Mouse (Mus musculus) liver, postnatal 0 days (tissue): ENCODE results near the gene Paqr7.

Experiments used
- CTCF ChIP-seq: sonication (generic); IDR thresholded peaks from 2 replicates; pipeline ENCODE4 v1.5.1; 2016; ENCODE audit warnings: antibody characterized with exemption, low read depth
- EP300 ChIP-seq: IDR thresholded peaks from 2 replicates; pipeline ENCODE4 v1.6.1; 2016; ENCODE audit warnings: antibody characterized with exemption, low read depth, mild to moderate bottlenecking

DNA sequence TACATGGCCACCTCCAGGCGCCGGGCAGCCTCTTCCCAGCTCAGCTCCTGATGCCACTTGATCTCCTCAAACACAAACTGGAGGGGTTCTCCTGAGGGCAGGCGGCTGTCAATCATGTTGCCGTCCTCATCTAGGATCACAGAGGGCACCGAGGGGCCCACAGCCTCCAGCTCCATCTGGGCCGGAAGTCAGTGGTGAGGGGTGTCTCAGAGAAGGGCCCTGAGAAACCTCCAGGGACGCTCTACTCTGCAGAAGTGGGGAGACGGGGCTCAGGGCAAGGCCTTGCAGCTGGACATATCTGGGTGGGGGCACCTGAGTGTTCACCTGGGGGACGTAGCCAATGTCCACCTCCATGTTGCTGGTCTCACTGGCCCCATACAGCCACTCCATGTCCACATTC, 46.2 kb downstream of the Paqr7 start:
- TF ChIP-seq CTCF (no peak), EP300 (no peak)
